Mouse (Mus musculus) hindbrain, embryonic 12.5 days (tissue): ENCODE measurements around the gene Tmc6. TPM values are rescaled to one million over a fixed set of nuclear protein-coding genes. Genes with fewer than 3 reads are reported as not detected.
A peak's percentile ranks its signal among the peaks of the same experiment; 100 is the strongest.

ENCODE experiments used
- ATAC-seq: fragments of 200-750 bp; cut with Nextera tagmentation; 2 replicates; pipeline ENCODE4 v1.8.0; 2017; ENCODE audit warnings: moderate TSS enrichment; ENCODE audit not compliant: low FRiP score
- H3K27ac ChIP-seq: fragments of 300-500 bp; sonication (generic); 2 replicates; pipeline ENCODE4 v1.5.1; 2016; ENCODE audit warnings: mild to moderate bottlenecking
- H3K27me3 ChIP-seq: fragments of 300-500 bp; sonication (generic); 2 replicates; pipeline ENCODE4 v1.6.1; 2016; ENCODE audit warnings: mild to moderate bottlenecking
- H3K36me3 ChIP-seq: fragments of 300-500 bp; sonication (generic); 2 replicates; pipeline ENCODE4 v1.6.1; 2016; ENCODE audit warnings: mild to moderate bottlenecking
- H3K4me1 ChIP-seq: fragments of 300-500 bp; sonication (generic); 2 replicates; pipeline ENCODE4 v1.6.1; 2016
- H3K4me2 ChIP-seq: fragments of 300-500 bp; sonication (generic); replicated peaks from 2 replicates; pipeline ENCODE4 v1.6.1; 2016; ENCODE audit warnings: mild to moderate bottlenecking
- H3K4me3 ChIP-seq: fragments of 300-500 bp; sonication (generic); 2 replicates; pipeline ENCODE4 v1.5.1; 2016; ENCODE audit warnings: mild to moderate bottlenecking
- H3K9ac ChIP-seq: fragments of 300-500 bp; sonication (generic); 2 replicates; pipeline ENCODE4 v1.6.1; 2016; ENCODE audit warnings: mild to moderate bottlenecking, moderate library complexity
- H3K9me3 ChIP-seq: fragments of 300-500 bp; sonication (generic); replicated peaks from 2 replicates; pipeline ENCODE4 v1.6.1; 2016; ENCODE audit warnings: mild to moderate bottlenecking
- WGBS: fragments of 180-500 bp; shearing (Covaris S2); methylation state at CpG from one replicate; pipeline ENCODE4 v1.1.7; 2016; 5-methylcytosine and 5-hydroxymethylcytosine counted together
- polyA plus RNA-seq: library from polyadenylated mRNA; unstranded; fragments of >200 nt; fragmentation: Nextera tagmentation; extraction: Ambion mirVana; gene quantifications from 2 replicates; pipeline ENCODE4 v1.2.1, GENCODE M21; 2016

The Tmc6 gene
- polyA plus RNA-seq, 1 experiment from 2014 or later = 9.2 TPM

GRCm38 (mm10) chr11:117761801-117762200 lies 20.2 kb downstream of the Tmc6 start:
- 92% methylated on average over 13 of the region's 13 CpGs for WGBS
- H3K4me2 ChIP-seq = no peak overlapping the region
- H3K4me3 ChIP-seq = no peak overlapping the region
- H3K9ac ChIP-seq = no peak overlapping the region
- no peak overlapping the region for H3K27ac ChIP-seq
- H3K9me3 ChIP-seq = no peaks in the 10 kb centered on the region
- H3K36me3 ChIP-seq = peaks cover 83% of the 10 kb centered on the region
- ATAC-seq = no peak
- H3K4me1 ChIP-seq = no peaks in the 10 kb centered on the region
- no peaks in the 10 kb centered on the region for H3K27me3 ChIP-seq

GRCm38 (mm10) chr11:117760374-117761119 lies 21.5 kb downstream of the Tmc6 start:
- 93% methylated on average over 26 of the region's 26 CpGs for WGBS
- H3K27me3 ChIP-seq = no peaks in the 10 kb centered on the region
- no peak overlapping the region for H3K9ac ChIP-seq
- H3K36me3 ChIP-seq = peaks cover 85% of the 10 kb centered on the region
- no peak for ATAC-seq
- no peak overlapping the region for H3K4me3 ChIP-seq
- H3K4me1 ChIP-seq = no peaks in the 10 kb centered on the region
- peak overlapping the region; percentile 44; the same call in 1 of the 2 replicates for H3K27ac ChIP-seq
- no peaks in the 10 kb centered on the region for H3K9me3 ChIP-seq
- H3K4me2 ChIP-seq = no peak overlapping the region

GRCm38 (mm10) chr11:117759267-117759666 lies 22.7 kb downstream of the Tmc6 start:
- no peak for ATAC-seq
- no peak overlapping the region for H3K9ac ChIP-seq
- H3K27ac ChIP-seq = no peak overlapping the region
- H3K4me3 ChIP-seq = no peak overlapping the region
- H3K27me3 ChIP-seq = no peaks in the 10 kb centered on the region
- no peaks in the 10 kb centered on the region for H3K4me1 ChIP-seq
- WGBS = 93% methylated on average over 10 of the region's 10 CpGs
- H3K4me2 ChIP-seq = no peak overlapping the region
- peaks cover 85% of the 10 kb centered on the region for H3K36me3 ChIP-seq
- H3K9me3 ChIP-seq = no peaks in the 10 kb centered on the region

DNA sequence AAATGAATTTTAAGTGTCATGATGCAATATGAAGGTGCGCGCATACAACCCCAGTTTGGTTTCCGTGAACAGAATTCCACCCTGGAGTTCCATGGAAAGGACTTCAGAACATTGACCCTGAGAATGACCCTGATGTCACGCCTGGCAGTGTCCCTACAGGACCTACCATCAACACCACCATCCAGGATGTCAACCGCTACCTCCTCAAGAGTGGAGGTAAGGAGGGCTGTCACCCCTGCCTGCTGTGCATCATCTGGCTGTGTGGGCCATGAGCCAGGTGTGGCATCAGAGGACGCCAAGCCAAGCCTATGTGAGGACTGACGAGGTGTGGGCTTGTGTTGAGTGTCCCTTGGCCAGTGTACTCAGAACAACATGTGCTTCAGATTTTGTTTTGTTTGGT lies 26.1 kb downstream of the Tmc6 start:
- Histone ChIP-seq H3K4me3 (no peak overlapping the region), H3K9ac (no peak overlapping the region), H3K36me3 (peaks cover 98% of the 10 kb centered on the region), H3K9me3 (no peaks in the 10 kb centered on the region), H3K4me2 (no peak overlapping the region), H3K27ac (no peak overlapping the region), H3K4me1 (no peaks in the 10 kb centered on the region), H3K27me3 (no peaks in the 10 kb centered on the region)
- WGBS = 98% methylated on average over 7 of the region's 7 CpGs
- ATAC-seq = no peak

DNA sequence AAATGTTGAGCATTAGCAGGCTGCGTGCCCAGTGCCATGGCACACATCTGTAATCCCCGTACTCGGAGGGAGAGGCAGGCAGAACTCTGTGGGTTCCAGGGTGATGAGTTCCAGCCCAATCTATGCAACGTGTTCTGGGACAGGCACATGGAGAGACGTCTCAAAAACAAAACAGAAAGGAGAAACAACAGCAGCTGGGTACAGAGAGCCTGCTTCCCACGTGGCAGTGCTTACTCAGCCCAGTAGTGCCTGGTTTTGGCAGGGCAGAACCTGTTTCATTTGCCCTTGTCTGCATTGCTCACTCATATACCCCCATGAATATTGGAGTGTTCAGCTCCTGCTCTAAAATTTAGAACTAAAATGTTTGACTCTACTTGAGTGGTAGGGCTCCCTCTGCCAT lies 30.5 kb downstream of the Tmc6 start:
- H3K27me3 ChIP-seq = no peaks in the 10 kb centered on the region
- no peak overlapping the region for H3K4me3 ChIP-seq
- no peak overlapping the region for H3K27ac ChIP-seq
- WGBS = 89% methylated on average over 6 of the region's 6 CpGs
- no peaks in the 10 kb centered on the region for H3K9me3 ChIP-seq
- H3K9ac ChIP-seq = no peak overlapping the region
- H3K36me3 ChIP-seq = peaks cover 98% of the 10 kb centered on the region
- H3K4me2 ChIP-seq = no peak overlapping the region
- ATAC-seq = no peak
- no peaks in the 10 kb centered on the region for H3K4me1 ChIP-seq

DNA sequence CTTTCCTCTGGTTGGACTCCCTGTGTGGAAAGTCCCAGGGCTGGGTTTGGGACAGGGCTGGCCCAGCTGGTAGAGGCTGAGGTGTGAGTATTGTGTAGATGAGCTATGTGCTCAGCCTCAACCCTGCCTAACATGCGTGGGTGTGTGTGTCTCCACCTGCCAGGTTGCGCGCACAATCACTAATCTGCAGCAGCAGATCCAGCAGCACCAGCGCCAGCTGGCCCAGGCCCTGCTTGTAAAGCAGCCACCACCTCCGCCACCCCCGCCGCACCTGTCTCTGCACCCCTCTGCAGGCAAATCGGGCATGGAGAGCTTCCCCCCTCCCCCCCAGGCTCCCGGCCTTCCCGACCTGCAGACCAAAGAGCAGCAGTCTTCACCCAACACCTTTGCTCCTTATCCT lies 32.6 kb downstream of the Tmc6 start:
- Histone ChIP-seq H3K27me3 (no peaks in the 10 kb centered on the region), H3K27ac (no peak overlapping the region), H3K9me3 (no peaks in the 10 kb centered on the region), H3K4me2 (no peak overlapping the region), H3K36me3 (peaks cover 98% of the 10 kb centered on the region), H3K9ac (no peak overlapping the region), H3K4me3 (no peak overlapping the region), H3K4me1 (no peaks in the 10 kb centered on the region)
- 88% methylated on average over 10 of the region's 10 CpGs for WGBS
- ATAC-seq = no peak

GRCm38 (mm10) chr11:117748628-117749027 lies 33.4 kb downstream of the Tmc6 start:
- ATAC-seq = no peak
- Histone ChIP-seq H3K36me3 (peaks cover 98% of the 10 kb centered on the region), H3K9me3 (no peaks in the 10 kb centered on the region), H3K4me1 (no peaks in the 10 kb centered on the region), H3K4me3 (no peak overlapping the region), H3K9ac (no peak overlapping the region), H3K27ac (no peak overlapping the region), H3K4me2 (no peak overlapping the region), H3K27me3 (no peaks in the 10 kb centered on the region)
- WGBS = 90% methylated on average over 4 of the region's 4 CpGs

DNA sequence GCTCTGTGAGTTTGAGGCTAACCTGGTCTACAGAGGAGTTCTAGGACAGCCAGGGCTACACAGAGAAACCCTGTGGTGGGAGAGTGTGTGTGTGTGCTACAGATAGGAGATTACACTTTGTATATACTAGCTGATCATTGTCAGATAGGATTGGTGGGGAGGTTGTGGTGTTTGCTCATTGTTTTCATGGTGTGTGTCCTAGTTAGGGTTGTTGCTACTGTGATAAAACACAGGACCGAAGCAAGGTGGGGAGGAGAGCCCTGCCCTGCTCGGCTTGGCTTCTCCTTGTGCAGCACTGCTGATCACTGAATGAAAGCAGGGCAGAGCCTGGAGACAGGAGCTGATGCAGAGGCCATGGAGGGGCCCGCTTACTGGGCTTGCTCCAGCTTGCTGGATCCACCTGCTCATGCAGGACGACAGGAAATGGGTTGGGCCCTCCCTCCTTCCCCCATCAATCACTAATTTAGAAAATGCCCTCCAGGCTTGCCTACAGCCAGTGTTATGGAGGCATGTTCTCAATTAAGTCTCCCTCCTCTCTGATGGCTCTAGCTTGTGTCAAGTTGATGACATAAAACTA lies 38.5 kb downstream of the Tmc6 start:
- 67% methylated on average over 4 of the region's 4 CpGs for WGBS
- no peaks in the 10 kb centered on the region for H3K27me3 ChIP-seq
- no peak for ATAC-seq
- no peak overlapping the region for H3K27ac ChIP-seq
- no peaks in the 10 kb centered on the region for H3K4me1 ChIP-seq
- H3K9ac ChIP-seq = no peak overlapping the region
- no peaks in the 10 kb centered on the region for H3K9me3 ChIP-seq
- peaks cover 100% of the 10 kb centered on the region for H3K36me3 ChIP-seq
- H3K4me3 ChIP-seq = no peak overlapping the region
- H3K4me2 ChIP-seq = no peak overlapping the region

DNA sequence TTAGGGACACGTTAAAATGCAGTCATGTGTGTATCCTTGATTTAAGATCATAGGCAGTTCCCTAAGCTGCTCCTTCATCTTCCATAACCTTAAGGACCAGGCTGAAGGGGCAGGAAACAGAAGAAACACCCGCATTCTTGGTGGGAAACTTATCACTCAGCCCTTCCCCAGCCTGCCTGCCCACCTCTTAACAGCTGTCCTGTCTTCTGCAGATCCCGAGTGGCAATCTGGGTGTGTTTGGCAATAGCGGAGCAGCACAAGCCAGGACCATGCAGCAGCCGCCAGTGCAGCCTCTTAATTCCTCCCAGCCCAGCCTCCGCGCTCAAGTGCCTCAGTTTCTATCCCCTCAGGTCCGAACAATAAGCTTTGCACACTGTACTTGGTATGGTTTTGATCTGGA lies 39.3 kb downstream of the Tmc6 start:
- 85% methylated on average over 8 of the region's 8 CpGs for WGBS
- H3K36me3 ChIP-seq = peaks cover 100% of the 10 kb centered on the region
- H3K4me3 ChIP-seq = no peak overlapping the region
- no peak overlapping the region for H3K4me2 ChIP-seq
- no peak overlapping the region for H3K27ac ChIP-seq
- no peaks in the 10 kb centered on the region for H3K9me3 ChIP-seq
- no peak overlapping the region for H3K9ac ChIP-seq
- no peak for ATAC-seq
- H3K4me1 ChIP-seq = no peaks in the 10 kb centered on the region
- H3K27me3 ChIP-seq = no peaks in the 10 kb centered on the region

DNA sequence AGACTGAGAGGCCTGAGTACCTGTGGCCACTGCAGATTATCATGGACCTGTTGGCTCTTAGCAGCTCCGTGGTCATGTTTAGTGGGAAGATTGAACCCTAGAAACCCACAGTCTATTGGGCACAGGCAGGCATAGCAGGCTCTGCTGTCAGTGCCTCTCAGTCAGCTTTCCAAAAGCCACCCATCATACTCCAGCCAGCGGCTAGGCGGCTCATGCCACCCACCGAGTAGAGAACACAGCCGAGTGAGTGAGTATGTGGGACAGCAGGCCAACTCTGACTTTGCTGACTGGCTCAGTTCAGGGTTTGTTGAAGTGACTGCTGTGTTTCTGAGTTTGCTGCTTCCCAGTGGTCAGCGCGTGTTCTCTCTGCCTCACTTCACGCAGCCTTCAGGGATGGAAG lies 39.8 kb downstream of the Tmc6 start:
- Histone ChIP-seq H3K4me1 (no peaks in the 10 kb centered on the region), H3K4me3 (no peak overlapping the region), H3K4me2 (no peak overlapping the region), H3K9me3 (no peaks in the 10 kb centered on the region), H3K9ac (no peak overlapping the region), H3K36me3 (peaks cover 100% of the 10 kb centered on the region), H3K27me3 (no peaks in the 10 kb centered on the region), H3K27ac (no peak overlapping the region)
- WGBS = 88% methylated on average over 8 of the region's 8 CpGs
- ATAC-seq = no peak

- no peaks in the 10 kb centered on the region for H3K27me3 ChIP-seq
- no peak for ATAC-seq
- H3K27ac ChIP-seq = no peak overlapping the region
- no peaks in the 10 kb centered on the region for H3K4me1 ChIP-seq
- no peak overlapping the region for H3K4me2 ChIP-seq
- H3K9me3 ChIP-seq = no peaks in the 10 kb centered on the region
- peaks cover 100% of the 10 kb centered on the region for H3K36me3 ChIP-seq
- 91% methylated on average over 6 of the region's 6 CpGs for WGBS
- no peak overlapping the region for H3K4me3 ChIP-seq
- no peak overlapping the region for H3K9ac ChIP-seq
These were observed 40.9 kb downstream of the Tmc6 start for GRCm38 (mm10) chr11:117741128-117741527.

DNA sequence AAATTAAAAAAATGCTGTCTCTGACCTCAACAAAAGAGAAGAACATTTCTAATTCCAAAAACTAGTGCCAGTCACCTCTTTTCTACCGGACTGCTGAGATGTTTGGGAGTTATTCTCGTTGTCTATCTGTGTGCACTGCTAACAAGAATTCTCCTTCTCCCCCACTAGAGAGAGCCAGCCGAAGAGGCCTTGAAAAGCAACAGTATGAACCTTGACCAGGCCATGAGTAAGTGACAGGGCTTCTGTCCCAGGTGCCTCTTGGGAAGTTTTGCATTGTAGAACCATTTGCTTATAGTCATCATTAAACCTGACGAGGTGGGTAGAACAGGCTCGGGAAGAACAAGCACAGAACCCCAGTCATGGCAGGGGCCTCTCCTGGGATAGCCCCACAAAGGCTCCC lies 43.9 kb downstream of the Tmc6 start:
- H3K27ac ChIP-seq = no peak overlapping the region
- no peak for ATAC-seq
- H3K36me3 ChIP-seq = peaks cover 90% of the 10 kb centered on the region
- H3K4me2 ChIP-seq = no peak overlapping the region
- no peak overlapping the region for H3K4me3 ChIP-seq
- WGBS = 92% methylated on average over 5 of the region's 5 CpGs
- no peaks in the 10 kb centered on the region for H3K4me1 ChIP-seq
- no peak overlapping the region for H3K9ac ChIP-seq
- H3K27me3 ChIP-seq = no peaks in the 10 kb centered on the region
- no peaks in the 10 kb centered on the region for H3K9me3 ChIP-seq

GRCm38 (mm10) chr11:117736037-117736689 lies 45.8 kb downstream of the Tmc6 start:
- no peaks in the 10 kb centered on the region for H3K27me3 ChIP-seq
- no peaks in the 10 kb centered on the region for H3K4me1 ChIP-seq
- 78% methylated on average over 5 of the region's 5 CpGs for WGBS
- no peaks in the 10 kb centered on the region for H3K9me3 ChIP-seq
- no peak overlapping the region for H3K9ac ChIP-seq
- ATAC-seq = no peak
- peaks cover 81% of the 10 kb centered on the region for H3K36me3 ChIP-seq
- no peak overlapping the region for H3K4me2 ChIP-seq
- H3K4me3 ChIP-seq = no peak overlapping the region
- H3K27ac ChIP-seq = no peak overlapping the region
